Mouse (Mus musculus) G1E-ER4 (cell line): Measurements from ENCODE around the gene Dph1. TPM values are rescaled to one million over a fixed set of nuclear protein-coding genes. Genes with fewer than 3 reads are reported as not detected.

Source experiments
- GATA1 ChIP-seq: IDR thresholded peaks from one replicate; pipeline ENCODE4 v1.8.0; 2012; ENCODE audit warnings: low read length, inconsistent platforms
- polyA plus RNA-seq: library from polyadenylated mRNA; stranded (reverse); fragments of >175 nt; gene quantifications from 2 replicates; pipeline ENCODE4 v1.2.3, GENCODE M21; 2012

Gene Dph1
- polyA plus RNA-seq, 1 experiment = 95.6 TPM

GRCm38 (mm10) chr11:75212031-75212667 lies 21.1 kb upstream of the Dph1 start:
- TF ChIP-seq GATA1 = no peak

GRCm38 (mm10) chr11:75210755-75211154 lies 19.7 kb upstream of the Dph1 start:
- no peak for TF ChIP-seq GATA1

GRCm38 (mm10) chr11:75210093-75210492 lies 19.1 kb upstream of the Dph1 start:
- no peak for TF ChIP-seq GATA1

GRCm38 (mm10) chr11:75209363-75209762 lies 18.3 kb upstream of the Dph1 start:
- TF ChIP-seq GATA1 = no peak

- no peak for TF ChIP-seq GATA1
These were observed 15.3 kb upstream of the Dph1 start for GRCm38 (mm10) chr11:75206347-75206746.

GRCm38 (mm10) chr11:75204472-75204871 lies 13.4 kb upstream of the Dph1 start:
- TF ChIP-seq GATA1 = no peak

GRCm38 (mm10) chr11:75203926-75204325 lies 12.9 kb upstream of the Dph1 start:
- TF ChIP-seq GATA1 = no peak

GRCm38 (mm10) chr11:75201721-75202120 lies 10.7 kb upstream of the Dph1 start:
- no peak for TF ChIP-seq GATA1

- no peak for TF ChIP-seq GATA1
These were observed 9.9 kb upstream of the Dph1 start for GRCm38 (mm10) chr11:75200935-75201334.

GRCm38 (mm10) chr11:75199951-75200350 lies 8.9 kb upstream of the Dph1 start:
- no peak for TF ChIP-seq GATA1

- no peak for TF ChIP-seq GATA1
These were observed 7.8 kb upstream of the Dph1 start for GRCm38 (mm10) chr11:75198792-75199191.

- no peak for TF ChIP-seq GATA1
These were observed 6.9 kb upstream of the Dph1 start for GRCm38 (mm10) chr11:75197956-75198355.

GRCm38 (mm10) chr11:75196131-75196530 lies 5.1 kb upstream of the Dph1 start:
- no peak for TF ChIP-seq GATA1

GRCm38 (mm10) chr11:75194850-75195461 lies 3.9 kb upstream of the Dph1 start:
- no peak for TF ChIP-seq GATA1

- TF ChIP-seq GATA1 = no peak
These were observed 3.2 kb upstream of the Dph1 start for GRCm38 (mm10) chr11:75194121-75194849.

GRCm38 (mm10) chr11:75193256-75194071 lies 2.4 kb upstream of the Dph1 start, which contains the start of gene Rtn4rl1:
Gene Rtn4rl1 (plus strand): TSS chr11:75193783.
- no peak for TF ChIP-seq GATA1
